Mouse (Mus musculus) liver, embryonic 14.5 days (tissue): ENCODE measurements at regions not wholly inside any gene's neighbourhood (a gene's known extent, or its start where the extent isn't known, plus 50 kb on each side); places are given as distances from the start of the nearest gene placed in this dataset.

Experiments used
- CTCF ChIP-seq: IDR thresholded peaks from 2 replicates; pipeline ENCODE4 v1.5.1; 2016; ENCODE audit warnings: antibody characterized with exemption, low read depth, control low read depth
- EP300 ChIP-seq: IDR thresholded peaks from 2 replicates; pipeline ENCODE4 v1.6.1; 2016; ENCODE audit warnings: antibody characterized with exemption, low read depth

DNA sequence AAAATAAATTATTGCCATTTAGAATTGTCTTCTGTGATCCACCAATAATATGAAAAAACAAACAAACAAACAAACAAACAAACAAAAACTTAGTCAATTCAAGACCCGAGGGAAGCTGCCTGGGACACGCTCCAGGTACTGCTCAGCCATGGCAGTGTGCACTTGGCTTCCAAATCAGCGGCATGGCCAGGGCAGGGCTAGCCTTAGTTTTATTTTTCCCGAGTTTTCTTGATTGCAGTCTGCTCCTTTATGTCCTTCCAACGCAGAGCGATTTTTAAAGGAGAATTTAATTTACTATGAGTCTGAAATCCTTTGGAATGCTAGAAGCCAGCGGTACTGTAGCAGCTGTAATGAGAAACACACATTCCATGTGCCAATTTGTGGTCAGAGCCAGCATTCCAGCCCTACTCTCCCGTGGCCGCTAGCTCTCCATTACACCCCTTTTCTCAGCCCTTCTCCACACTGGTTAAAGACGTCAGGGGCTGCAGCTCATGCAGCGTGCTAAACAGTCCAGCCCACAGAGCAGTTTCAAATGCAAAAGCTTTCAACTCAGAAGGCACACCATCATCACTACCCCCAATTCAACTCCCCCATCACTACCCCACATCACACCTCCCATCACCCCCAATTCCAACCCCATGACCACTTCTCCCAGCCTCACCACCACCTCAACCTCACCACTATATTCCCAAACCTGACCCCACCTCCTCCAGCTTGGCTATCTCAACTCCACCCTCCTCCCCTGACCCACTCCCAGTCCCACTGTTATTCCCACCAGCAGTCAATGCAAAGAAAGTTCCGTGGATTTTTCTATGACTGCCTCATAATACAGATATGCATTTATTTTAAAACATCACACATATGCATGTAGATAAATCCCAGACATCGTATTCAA, 187.9 kb upstream of the Gas1 start:
- TF ChIP-seq CTCF, result no peak
- TF ChIP-seq EP300, result no peak
